Mouse (Mus musculus): ENCODE results near the gene Elavl1. TPM values are rescaled to one million over a fixed set of nuclear protein-coding genes. Genes with fewer than 3 reads are reported as not detected.
A peak's percentile ranks its signal among the peaks of the same experiment; 100 is the strongest.

Gene Elavl1
- polyA plus RNA-seq, 1 experiment from 2014 or later: 231 TPM

GRCm38 (mm10) chr8:4239193-4239890 lies 85.9 kb downstream of the Elavl1 start:
- peaks cover 30% of the 10 kb centered on the region for H3K4me1 ChIP-seq (ENCODE audit: insufficient read depth, low read length)
- H3K9me3 ChIP-seq (ENCODE audit: low read length): no peaks in the 10 kb centered on the region
- H3K27ac ChIP-seq (ENCODE audit: low read length): peak overlapping the region; percentile 92
- no peaks in the 10 kb centered on the region for H3K27me3 ChIP-seq (ENCODE audit: insufficient read depth, low read length)
- H3K9ac ChIP-seq (replicated peaks; ENCODE audit: low read length): peak overlapping the region; percentile 84
- H3K4me2 ChIP-seq (replicated peaks; ENCODE audit: low read depth, low read length): peak overlapping the region; percentile 70
- 11% methylated on average over 19 of the region's 19 CpGs for WGBS
- peaks cover 19% of the 10 kb centered on the region for H3K36me3 ChIP-seq (ENCODE audit: insufficient read depth, low read length)
- peak overlapping the region; percentile 83 for H3K4me3 ChIP-seq (ENCODE audit: low read length)
- no peak; the same call in 1 of the 2 replicates for ATAC-seq (ENCODE audit: low FRiP score, low TSS enrichment)

GRCm38 (mm10) chr8:4238434-4239192 lies 86.6 kb downstream of the Elavl1 start, which contains the start of the genes Map2k7 and Gm49320:
Gene Map2k7, plus strand, starts transcription at chr8:4238740.
Gene Gm49320, plus strand, starts transcription at chr8:4238865.
- WGBS: under 1% methylated on average over 64 of the region's 71 CpGs
- H3K36me3 ChIP-seq (ENCODE audit: insufficient read depth, low read length): peaks cover 12% of the 10 kb centered on the region
- ATAC-seq (ENCODE audit: low FRiP score, low TSS enrichment): peak; percentile 95

GRCm38 (mm10) chr8:4237814-4238433 lies 87.3 kb downstream of the Elavl1 start:
- peak overlapping the region; percentile 65 for H3K4me2 ChIP-seq (replicated peaks; ENCODE audit: low read depth, low read length)
- peak overlapping the region; percentile 95 for H3K27ac ChIP-seq (ENCODE audit: low read length)
- peak overlapping the region; percentile 76 for H3K9ac ChIP-seq (replicated peaks; ENCODE audit: low read length)
- H3K36me3 ChIP-seq (ENCODE audit: insufficient read depth, low read length): peaks cover 5% of the 10 kb centered on the region
- H3K27me3 ChIP-seq (ENCODE audit: insufficient read depth, low read length): no peaks in the 10 kb centered on the region
- ATAC-seq (ENCODE audit: low FRiP score, low TSS enrichment): no peak; the same call in 1 of the 2 replicates
- peak overlapping the region; percentile 83 for H3K4me3 ChIP-seq (ENCODE audit: low read length)
- no peaks in the 10 kb centered on the region for H3K9me3 ChIP-seq (ENCODE audit: low read length)
- 17% methylated on average over 15 of the region's 15 CpGs for WGBS
- peaks cover 30% of the 10 kb centered on the region for H3K4me1 ChIP-seq (ENCODE audit: insufficient read depth, low read length)

More at GRCm38 (mm10) chr8:4238434-4239192, 86.6 kb downstream of the Elavl1 start, which contains the start of the genes Map2k7 and Gm49320:
- Histone ChIP-seq H3K27ac (ENCODE audit: low read length) (peak within 1 kb of the TSS; percentile 95), H3K4me1 (ENCODE audit: insufficient read depth, low read length) (peaks cover 30% of the 10 kb centered on the region), H3K27me3 (ENCODE audit: insufficient read depth, low read length) (no peaks in the 10 kb centered on the region), H3K9ac (replicated peaks; ENCODE audit: low read length) (peak within 1 kb of the TSS; percentile 84), H3K4me3 (ENCODE audit: low read length) (peak within 1 kb of the TSS; percentile 83), H3K9me3 (ENCODE audit: low read length) (no peaks in the 10 kb centered on the region), H3K4me2 (replicated peaks; ENCODE audit: low read depth, low read length) (peak within 1 kb of the TSS; percentile 70)

Other genes starting within 250 kb of the Elavl1 start
- 0.14 TPM in 1 of 2 replicates, not detected in the other for gene Cd209f, start 219.6 kb downstream of the Elavl1 start, polyA plus RNA-seq (2015; fragmentation: Nextera tagmentation; extraction: Ambion mirVana)
- gene Cd209g, start 191.3 kb downstream of the Elavl1 start, polyA plus RNA-seq (2015; fragmentation: Nextera tagmentation; extraction: Ambion mirVana): not detected in 2 replicates
- gene Evi5l, start 158.8 kb downstream of the Elavl1 start, polyA plus RNA-seq (2015; fragmentation: Nextera tagmentation; extraction: Ambion mirVana): 27.6 and 30.3 TPM in 2 replicates
- gene Prr36, start 108.0 kb downstream of the Elavl1 start, polyA plus RNA-seq (2015; fragmentation: Nextera tagmentation; extraction: Ambion mirVana): 4.7 TPM in 2 replicates
- 1.4 and 1.6 TPM in 2 replicates for gene Lrrc8e, start 98.6 kb downstream of the Elavl1 start, polyA plus RNA-seq (2015; fragmentation: Nextera tagmentation; extraction: Ambion mirVana)
- 30.6 and 33.6 TPM in 2 replicates for gene Map2k7, start 86.7 kb downstream of the Elavl1 start, polyA plus RNA-seq (2015; fragmentation: Nextera tagmentation; extraction: Ambion mirVana)
- 1.2 and 1.3 TPM in 2 replicates for gene Gm49320, start 86.5 kb downstream of the Elavl1 start, polyA plus RNA-seq (2015; fragmentation: Nextera tagmentation; extraction: Ambion mirVana)
- 4.2 and 4.8 TPM in 2 replicates for gene Tgfbr3l, start 77.2 kb downstream of the Elavl1 start, polyA plus RNA-seq (2015; fragmentation: Nextera tagmentation; extraction: Ambion mirVana)
- gene Snapc2, start 72.3 kb downstream of the Elavl1 start, polyA plus RNA-seq (2015; fragmentation: Nextera tagmentation; extraction: Ambion mirVana): 60.1 and 61.9 TPM in 2 replicates
- gene Ctxn1, start 66.1 kb downstream of the Elavl1 start, polyA plus RNA-seq (2015; fragmentation: Nextera tagmentation; extraction: Ambion mirVana): 109 and 118 TPM in 2 replicates
- gene Timm44, start 49.5 kb downstream of the Elavl1 start, polyA plus RNA-seq (2015; fragmentation: Nextera tagmentation; extraction: Ambion mirVana): 76.8 and 86.1 TPM in 2 replicates
- gene Ccl25, start 203 bp downstream of the Elavl1 start, polyA plus RNA-seq (2015; fragmentation: Nextera tagmentation; extraction: Ambion mirVana): 15.5 and 20.6 TPM in 2 replicates
- 17.8 and 21.6 TPM in 2 replicates for gene Cers4, start 167.6 kb upstream of the Elavl1 start, polyA plus RNA-seq (2015; fragmentation: Nextera tagmentation; extraction: Ambion mirVana)